Mouse (Mus musculus) liver, adult 2 months (tissue): ENCODE results near the gene Syt13.

Experiments used
- CTCF ChIP-seq: fragments of 200-500 bp; IDR thresholded peaks from 2 replicates; pipeline ENCODE4 v1.5.1; 2011; ENCODE audit warnings: low read depth, low read length, control low read depth
- POLR2A ChIP-seq: fragments of 200-500 bp; IDR thresholded peaks from 2 replicates; pipeline ENCODE4 v1.6.1; 2011; ENCODE audit warnings: low read length, control low read depth; ENCODE audit not compliant: insufficient read depth; ENCODE audit errors: extremely low read depth

- TF ChIP-seq CTCF (no peak), POLR2A (no peak)
These were observed 5.8 kb downstream of the Syt13 start for GRCm38 (mm10) chr2:92920709-92921108.
